Mouse (Mus musculus): ENCODE measurements around the gene Zkscan5.

DNA sequence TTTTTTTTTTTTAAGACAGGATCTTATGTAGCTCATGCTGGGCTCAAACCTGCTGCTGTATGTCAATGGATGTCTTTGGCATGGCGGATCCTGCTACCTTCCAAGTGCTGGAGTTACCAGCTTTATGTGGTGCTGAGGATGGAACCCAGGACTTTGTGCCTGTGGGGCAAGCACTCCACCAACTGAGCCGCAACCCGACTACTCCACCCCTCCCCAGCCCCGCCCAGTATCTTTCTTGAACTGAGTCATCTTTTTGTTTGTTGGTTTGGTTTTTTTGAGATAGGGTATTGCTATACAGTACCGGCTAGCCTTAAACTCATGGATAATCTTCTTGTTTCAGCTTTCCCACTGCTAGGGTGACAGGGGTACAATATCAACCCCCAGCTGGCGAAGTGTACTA is 14.9 kb upstream of the Zkscan5 start:
- TF ChIP-seq CTCF (IDR thresholded peaks at IDR 0.05; ENCODE audit: low read depth) (no peak), EP300 (IDR thresholded peaks at IDR 0.05; ENCODE audit: low read depth) (no peak)
